Mouse (Mus musculus) liver, postnatal 0 days (tissue): ENCODE measurements around the gene Tpo. TPM values are rescaled to one million over a fixed set of nuclear protein-coding genes. Genes with fewer than 3 reads are reported as not detected.

ENCODE experiments used
- ATAC-seq: fragments of 200-750 bp; cut with Nextera tagmentation; 2 replicates; pipeline ENCODE4 v1.8.0; 2017; ENCODE audit warnings: mild to moderate bottlenecking, moderate library complexity
- DNase-seq: peaks from one replicate; pipeline ENCODE4 v3.0.0-alpha.2; 2016
- H3K27ac ChIP-seq: fragments of 300-500 bp; sonication (generic); 2 replicates; pipeline ENCODE4 v1.5.1; 2014; ENCODE audit warnings: antibody characterized with exemption, moderate library complexity, mild to moderate bottlenecking, low read depth
- H3K27me3 ChIP-seq: fragments of 300-500 bp; sonication (generic); 2 replicates; pipeline ENCODE4 v1.6.1; 2014; ENCODE audit warnings: low read length, control low read depth, mixed read lengths; ENCODE audit not compliant: insufficient read depth
- H3K36me3 ChIP-seq: fragments of 300-500 bp; sonication (generic); replicated peaks from 2 replicates; pipeline ENCODE4 v1.6.1; 2014; ENCODE audit warnings: mild to moderate bottlenecking, control low read depth, low read length, moderate library complexity, mixed read lengths; ENCODE audit not compliant: insufficient read depth
- H3K4me1 ChIP-seq: fragments of 300-500 bp; sonication (generic); 2 replicates; pipeline ENCODE4 v1.6.1; 2014; ENCODE audit warnings: antibody characterized with exemption, mild to moderate bottlenecking, control low read depth; ENCODE audit not compliant: insufficient read depth
- H3K4me2 ChIP-seq: fragments of 300-500 bp; sonication (generic); 2 replicates; pipeline ENCODE4 v1.6.1; 2014; ENCODE audit warnings: low read depth, mild to moderate bottlenecking, low read length, moderate library complexity, mixed read lengths
- H3K4me3 ChIP-seq: fragments of 300-500 bp; sonication (generic); 2 replicates; pipeline ENCODE4 v1.5.1; 2014; ENCODE audit warnings: low read depth, low read length
- H3K9ac ChIP-seq: fragments of 300-500 bp; sonication (generic); replicated peaks from 2 replicates; pipeline ENCODE4 v1.6.1; 2014; ENCODE audit warnings: mild to moderate bottlenecking, moderate library complexity
- H3K9me3 ChIP-seq: fragments of 300-500 bp; sonication (generic); 2 replicates; pipeline ENCODE4 v1.6.1; 2016; ENCODE audit warnings: mild to moderate bottlenecking, control low read depth, low read length, mixed read lengths
- CTCF ChIP-seq: sonication (generic); IDR thresholded peaks from 2 replicates; pipeline ENCODE4 v1.5.1; 2016; ENCODE audit warnings: antibody characterized with exemption, low read depth
- EP300 ChIP-seq: IDR thresholded peaks from 2 replicates; pipeline ENCODE4 v1.6.1; 2016; ENCODE audit warnings: antibody characterized with exemption, low read depth, mild to moderate bottlenecking
- WGBS: fragments of 180-500 bp; shearing (Covaris S2); extraction: QIAGEN DNeasy Blood & Tissue Kit; methylation state at CpG from one replicate; pipeline ENCODE4 v1.1.7; 2014; ENCODE audit not compliant: insufficient replicate concordance; 5-methylcytosine and 5-hydroxymethylcytosine counted together
- polyA plus RNA-seq: library from polyadenylated mRNA; unstranded; fragments of >200 nt; fragmentation: Nextera tagmentation; extraction: Ambion mirVana; gene quantifications from 2 replicates; pipeline ENCODE4 v1.2.1, GENCODE M21; 2015

Tpo gene
- polyA plus RNA-seq, 1 experiment from 2014 or later: not detected

GRCm38 (mm10) chr12:30058044-30058443 is 74.4 kb downstream of the Tpo start:
- Histone ChIP-seq H3K27ac (no peak overlapping the region), H3K36me3 (no peaks in the 10 kb centered on the region), H3K9ac (no peak overlapping the region), H3K27me3 (no peaks in the 10 kb centered on the region), H3K4me1 (no peaks in the 10 kb centered on the region), H3K4me3 (no peak overlapping the region), H3K4me2 (no peak overlapping the region), H3K9me3 (no peaks in the 10 kb centered on the region)
- DNase-seq: no peak
- WGBS: 61% methylated on average over 6 of the region's 6 CpGs
- no peak for ATAC-seq
- TF ChIP-seq CTCF (no peak), EP300 (no peak)

- Histone ChIP-seq H3K36me3 (no peaks in the 10 kb centered on the region), H3K27me3 (no peaks in the 10 kb centered on the region), H3K9me3 (no peaks in the 10 kb centered on the region), H3K4me3 (no peak overlapping the region), H3K27ac (no peak overlapping the region), H3K9ac (no peak overlapping the region), H3K4me2 (no peak overlapping the region), H3K4me1 (no peaks in the 10 kb centered on the region)
- ATAC-seq (no peak), DNase-seq (no peak)
- 75% methylated on average over 11 of the region's 11 CpGs for WGBS
- no peak for TF ChIP-seq EP300
- TF ChIP-seq CTCF: no peak
These were observed 77.5 kb downstream of the Tpo start for GRCm38 (mm10) chr12:30054761-30055540.

- TF ChIP-seq EP300: no peak
- peak; percentile 76 for TF ChIP-seq CTCF
- Histone ChIP-seq H3K36me3 (no peaks in the 10 kb centered on the region), H3K4me3 (no peak overlapping the region), H3K9me3 (no peaks in the 10 kb centered on the region), H3K27me3 (no peaks in the 10 kb centered on the region), H3K4me2 (no peak overlapping the region), H3K9ac (no peak overlapping the region), H3K27ac (no peak overlapping the region), H3K4me1 (no peaks in the 10 kb centered on the region)
- ATAC-seq (no peak), DNase-seq (peak; percentile 46)
- WGBS: 22% methylated on average over 4 of the region's 4 CpGs
These were observed 82.2 kb downstream of the Tpo start for GRCm38 (mm10) chr12:30050235-30050634.

GRCm38 (mm10) chr12:30049818-30050217 is 82.6 kb downstream of the Tpo start:
- Histone ChIP-seq H3K27me3 (no peaks in the 10 kb centered on the region), H3K36me3 (no peaks in the 10 kb centered on the region), H3K9me3 (no peaks in the 10 kb centered on the region), H3K4me1 (no peaks in the 10 kb centered on the region), H3K4me3 (no peak overlapping the region), H3K4me2 (no peak overlapping the region), H3K9ac (no peak overlapping the region), H3K27ac (no peak overlapping the region)
- WGBS: 63% methylated on average over 9 of the region's 9 CpGs
- ATAC-seq: no peak
- no peak for DNase-seq
- TF ChIP-seq CTCF (no peak), EP300 (no peak)

- Histone ChIP-seq H3K9me3 (no peaks in the 10 kb centered on the region), H3K27ac (no peak overlapping the region), H3K9ac (no peak overlapping the region), H3K36me3 (no peaks in the 10 kb centered on the region), H3K27me3 (no peaks in the 10 kb centered on the region), H3K4me3 (no peak overlapping the region), H3K4me2 (no peak overlapping the region), H3K4me1 (no peaks in the 10 kb centered on the region)
- ATAC-seq: no peak
- no peak for TF ChIP-seq EP300
- TF ChIP-seq CTCF: no peak
- no peak for DNase-seq
- WGBS: 61% methylated on average over 6 of the region's 6 CpGs
These were observed 83.6 kb downstream of the Tpo start for GRCm38 (mm10) chr12:30048848-30049247.

GRCm38 (mm10) chr12:30040150-30040549 is 92.3 kb downstream of the Tpo start:
- DNase-seq (peak; percentile 40), ATAC-seq (no peak)
- peak; percentile 72 for TF ChIP-seq CTCF
- TF ChIP-seq EP300: no peak
- Histone ChIP-seq H3K27me3 (0 out of 2 replicates have a peak, but pooled peaks cover 3% of the 10 kb centered on the region), H3K4me2 (no peak overlapping the region), H3K36me3 (no peaks in the 10 kb centered on the region), H3K4me3 (no peak overlapping the region), H3K27ac (no peak overlapping the region), H3K4me1 (no peaks in the 10 kb centered on the region), H3K9ac (no peak overlapping the region), H3K9me3 (no peaks in the 10 kb centered on the region)
- 14% methylated on average over 4 of the region's 4 CpGs for WGBS
